Mouse (Mus musculus): ENCODE measurements around the gene 6030458C11Rik.

The 6030458C11Rik gene

DNA sequence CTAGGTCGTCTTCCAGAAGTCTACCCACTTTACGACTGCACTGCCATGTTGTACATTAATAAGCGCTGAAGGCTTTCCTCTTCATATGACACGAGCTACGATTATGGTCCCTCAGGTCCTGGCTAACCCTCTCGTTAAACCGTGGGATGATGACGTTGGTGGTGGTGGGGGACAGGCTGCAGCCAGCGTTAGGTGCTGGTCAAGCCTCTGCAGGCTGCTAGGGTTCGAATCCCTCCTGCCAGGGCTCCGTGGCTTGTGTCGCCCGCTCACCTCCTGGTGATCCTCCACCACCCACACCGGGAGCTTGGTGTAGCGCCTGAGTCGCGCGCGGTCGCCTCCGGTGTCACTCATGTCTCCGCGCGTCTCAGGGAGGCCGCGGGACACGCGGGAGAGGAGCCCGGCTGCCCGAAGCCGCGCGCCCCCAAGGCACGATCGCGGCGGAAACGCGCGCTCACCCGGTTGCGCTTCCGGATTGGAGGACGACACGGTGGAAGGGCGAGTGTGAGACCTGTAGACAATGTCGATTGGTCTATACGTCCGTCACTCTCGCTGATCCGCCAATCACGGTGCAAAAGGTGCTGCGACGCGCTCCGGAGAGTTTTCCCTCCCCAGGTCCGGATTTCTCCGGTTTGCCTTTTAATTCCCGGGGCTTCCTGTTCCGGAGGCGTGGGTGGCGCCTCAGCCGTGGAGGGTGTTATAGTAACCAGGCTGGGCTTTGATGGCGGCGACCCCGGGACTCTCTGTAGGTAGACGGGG lies at the start of gene 6030458C11Rik, which contains the start of gene Drosha:
6030458C11Rik (minus strand) TSS at position 453 of the 756 bp plus-strand sequence.
Drosha (plus strand) TSS at position 619 of the 756 bp plus-strand sequence.
- in situ Hi-C loops (cut with MboI, MseI) = loop anchor here (25.0 kb wide), 1 partner anchor 837 kb away; the partner anchor contains the start of gene Sub1

DNA sequence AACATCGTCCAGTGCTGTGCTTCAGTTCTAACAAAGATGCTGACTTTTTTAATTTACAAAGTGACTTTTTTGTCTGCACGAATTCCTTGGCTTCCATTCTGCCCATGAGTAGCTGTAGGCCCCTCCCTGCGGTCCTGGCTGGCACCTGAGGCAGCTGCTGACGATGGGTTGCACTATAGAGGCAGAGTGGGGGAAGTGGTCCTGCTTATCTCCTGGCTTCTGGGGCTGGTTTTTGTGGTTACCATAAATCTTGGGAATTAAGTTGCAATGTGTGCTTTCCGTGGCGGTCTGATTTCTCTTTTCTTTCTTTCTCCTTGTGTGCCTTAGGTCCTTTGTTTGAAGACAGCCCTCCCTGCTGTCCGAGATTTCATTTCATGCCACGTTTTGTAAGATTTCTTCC lies 42.8 kb upstream of the 6030458C11Rik start:
- in situ Hi-C loops (cut with MboI, MseI) = no loop called here

GRCm38 (mm10) chr15:12865595-12866314 lies 41.3 kb upstream of the 6030458C11Rik start:
- in situ Hi-C loops (cut with MboI, MseI) = no loop called here

DNA sequence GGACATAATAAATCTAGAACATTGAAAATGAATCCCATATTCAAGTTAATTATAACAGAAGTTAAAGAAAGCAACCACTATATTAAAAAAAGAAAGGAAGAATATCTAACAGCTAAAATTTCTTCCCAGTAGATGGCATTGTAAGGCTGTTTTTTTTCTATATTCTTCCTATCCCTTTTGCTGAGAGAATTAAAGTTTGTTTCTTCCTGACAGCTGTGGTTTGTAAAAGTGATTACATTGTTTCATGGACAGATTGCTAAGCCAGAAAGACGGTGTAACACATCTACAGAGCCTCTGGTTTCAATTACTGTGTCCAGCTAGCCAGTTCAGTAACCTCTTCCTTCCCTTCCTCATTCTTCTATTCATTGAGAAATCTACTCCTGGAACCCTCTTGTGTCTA lies 39.2 kb upstream of the 6030458C11Rik start:
- in situ Hi-C loops (cut with MboI, MseI) = no loop called here

- in situ Hi-C loops (cut with MboI, MseI) = no loop called here
Observed at GRCm38 (mm10) chr15:12862061-12862460, 37.6 kb upstream of the 6030458C11Rik start.

GRCm38 (mm10) chr15:12858645-12859044 lies 34.2 kb upstream of the 6030458C11Rik start:
- in situ Hi-C loops (cut with MboI, MseI) = no loop called here

- in situ Hi-C loops (cut with MboI, MseI) = no loop called here
Observed at GRCm38 (mm10) chr15:12857840-12858516, 33.5 kb upstream of the 6030458C11Rik start.

- in situ Hi-C loops (cut with MboI, MseI) = no loop called here
Observed at GRCm38 (mm10) chr15:12856780-12857179, 32.3 kb upstream of the 6030458C11Rik start.

GRCm38 (mm10) chr15:12853471-12853870 lies 29.0 kb upstream of the 6030458C11Rik start:
- in situ Hi-C loops (cut with MboI, MseI) = no loop called here

- in situ Hi-C loops (cut with MboI, MseI) = loop anchor here (25.0 kb wide), 1 partner anchor 687 kb away; no protein-coding TSS in a partner anchor
Observed at GRCm38 (mm10) chr15:12849373-12849772, 24.9 kb upstream of the 6030458C11Rik start.

- in situ Hi-C loops (cut with MboI, MseI) = loop anchor here (25.0 kb wide), 1 partner anchor 686 kb away; no protein-coding TSS in a partner anchor
Observed at GRCm38 (mm10) chr15:12848196-12848975, 23.9 kb upstream of the 6030458C11Rik start.

GRCm38 (mm10) chr15:12842833-12843232 lies 18.4 kb upstream of the 6030458C11Rik start:
- in situ Hi-C loops (cut with MboI, MseI) = loop anchor here (25.0 kb wide), 1 partner anchor 681 kb away; no protein-coding TSS in a partner anchor

- in situ Hi-C loops (cut with MboI, MseI) = loop anchor here (25.0 kb wide), 1 partner anchor 678 kb away; no protein-coding TSS in a partner anchor
Observed at GRCm38 (mm10) chr15:12840737-12841136, 16.3 kb upstream of the 6030458C11Rik start.

- in situ Hi-C loops (cut with MboI, MseI) = loop anchor here (25.0 kb wide), 1 partner anchor 672 kb away; no protein-coding TSS in a partner anchor
Observed at GRCm38 (mm10) chr15:12834231-12834630, 9.8 kb upstream of the 6030458C11Rik start.

GRCm38 (mm10) chr15:12833385-12833784 lies 8.9 kb upstream of the 6030458C11Rik start:
- in situ Hi-C loops (cut with MboI, MseI) = loop anchor here (25.0 kb wide), 1 partner anchor 671 kb away; no protein-coding TSS in a partner anchor

GRCm38 (mm10) chr15:12832599-12832998 lies 8.2 kb upstream of the 6030458C11Rik start:
- in situ Hi-C loops (cut with MboI, MseI) = loop anchor here (25.0 kb wide), 1 partner anchor 670 kb away; no protein-coding TSS in a partner anchor

- in situ Hi-C loops (cut with MboI, MseI) = loop anchor here (25.0 kb wide), 1 partner anchor 668 kb away; no protein-coding TSS in a partner anchor
Observed at GRCm38 (mm10) chr15:12829878-12830277, 5.4 kb upstream of the 6030458C11Rik start.

DNA sequence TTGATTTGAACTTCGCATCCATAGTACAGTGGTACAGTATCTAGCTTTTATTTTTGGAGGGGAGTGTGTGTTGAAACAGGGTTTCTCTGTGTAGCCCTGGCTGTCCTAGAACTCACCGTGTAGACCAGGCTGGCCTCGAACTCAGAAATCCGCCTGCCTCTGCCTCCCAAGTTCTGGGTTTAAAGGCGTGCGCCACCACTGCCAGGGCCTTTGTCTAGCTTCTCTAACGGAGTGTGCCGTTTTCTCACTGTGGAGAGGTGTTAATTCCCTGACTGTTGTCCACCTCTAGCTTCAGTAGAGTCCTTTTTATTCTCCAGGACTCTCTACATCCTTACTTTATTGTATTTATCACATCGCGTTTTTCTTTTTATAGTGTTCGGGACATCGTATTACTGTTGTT lies 959 bp upstream of the 6030458C11Rik start:
- in situ Hi-C loops (cut with MboI, MseI) = loop anchor here (25.0 kb wide), 1 partner anchor 663 kb away; no protein-coding TSS in a partner anchor

GRCm38 (mm10) chr15:12824965-12825364 lies 516 bp upstream of the 6030458C11Rik start:
- in situ Hi-C loops (cut with MboI, MseI) = loop anchor here (25.0 kb wide), 2 partner anchors 663 to 838 kb away; partner anchors contain the start of gene Sub1

DNA sequence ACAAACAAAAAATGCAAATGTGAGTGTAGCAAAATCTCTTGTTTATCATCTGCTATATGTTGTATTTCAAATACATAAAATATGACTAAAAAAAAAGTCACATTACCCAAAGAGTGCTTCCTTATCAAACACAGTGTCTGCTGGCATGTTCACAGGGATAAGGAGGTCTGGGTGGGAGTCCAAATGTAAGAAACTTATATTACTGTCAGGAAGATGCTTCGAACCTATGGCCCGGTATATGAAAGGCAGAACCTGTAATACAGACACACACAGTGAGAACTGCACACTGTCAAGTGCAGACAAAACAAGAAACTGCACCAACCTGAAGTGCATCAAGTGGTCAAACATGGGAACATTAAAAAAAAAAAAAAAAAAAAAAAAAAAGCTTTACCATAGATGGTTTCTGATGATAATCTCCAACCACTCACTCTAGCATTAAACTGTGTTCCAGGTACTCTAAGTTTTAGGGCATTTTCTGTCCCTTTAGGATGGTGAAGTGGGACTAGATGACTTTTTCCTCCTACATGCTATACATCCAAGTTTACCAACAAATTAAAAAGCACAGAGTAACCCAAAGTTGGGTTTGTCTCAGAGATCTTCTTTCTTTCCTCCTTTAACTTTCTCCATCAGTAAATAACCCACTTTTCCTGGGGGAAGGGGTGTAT lies 862 bp downstream of the 6030458C11Rik start:
- in situ Hi-C loops (cut with MboI, MseI) = loop anchor here (25.0 kb wide), 1 partner anchor 836 kb away; the partner anchor contains the start of gene Sub1

All from T-helper 2 cell (primary cell).